Mouse (Mus musculus) left cerebral cortex, postnatal 4 days (tissue): ENCODE data around the gene Prph. TPM values are rescaled to one million over a fixed set of nuclear protein-coding genes. Genes with fewer than 3 reads are reported as not detected.
A peak's percentile ranks its signal among the peaks of the same experiment; 100 is the strongest.
"Not testable (repeated sequence)": the region's sequence is repeated elsewhere in the genome, so short reads cannot be mapped to it uniquely, and the experiment has no call there.

Source experiments
- DNase-seq: peaks from one replicate; pipeline ENCODE4 v3.0.0-alpha.2; 2022
- intact Hi-C: fragments of 180-260 bp; cut with DNase I; formaldehyde crosslinking; loops from one replicate; pipeline ENCODE4 v1.15.1; 2025
- total RNA-seq, 2 experiments: library from RNA; stranded (reverse); gene quantifications; 2 replicates each; pipeline ENCODE4 v1.2.3; 2021

Gene Prph
- total RNA-seq, 2 experiments from 2014 or later: 4.0 to 5.2 TPM

- intact Hi-C loops: no loop called here
- DNase-seq: no peak
Observed at GRCm38 (mm10) chr15:99065557-99066165, 10.7 kb downstream of the Prph start.

GRCm38 (mm10) chr15:99071988-99072387, 17.0 kb downstream of the Prph start:
- intact Hi-C loops: no loop called here
- DNase-seq: no peak

GRCm38 (mm10) chr15:99074019-99074599, 19.1 kb downstream of the Prph start, which contains the start of gene Troap:
Gene Troap (plus strand): TSS chr15:99074575.
- intact Hi-C loops: no loop called here
- DNase-seq: no peak

- DNase-seq: peak; percentile 98
- intact Hi-C loops: no loop called here
Observed at GRCm38 (mm10) chr15:99074600-99075333, 19.8 kb downstream of the Prph start.

- DNase-seq, intact Hi-C loops: not testable (repeated sequence)
Observed at GRCm38 (mm10) chr15:99076011-99076410, 21.0 kb downstream of the Prph start.

GRCm38 (mm10) chr15:99078181-99078910, 23.4 kb downstream of the Prph start:
- DNase-seq: no peak
- intact Hi-C loops: no loop called here

- no peak for DNase-seq
- intact Hi-C loops: no loop called here
Observed at GRCm38 (mm10) chr15:99079804-99080203, 24.8 kb downstream of the Prph start.

- intact Hi-C loops: no loop called here
- DNase-seq: no peak
Observed at GRCm38 (mm10) chr15:99082322-99082721, 27.3 kb downstream of the Prph start.

GRCm38 (mm10) chr15:99082840-99083239, 27.9 kb downstream of the Prph start:
- intact Hi-C loops: no loop called here
- DNase-seq: no peak

GRCm38 (mm10) chr15:99083258-99083657, 28.3 kb downstream of the Prph start:
- intact Hi-C loops: no loop called here
- peak; percentile 48 for DNase-seq

GRCm38 (mm10) chr15:99083867-99084557, 29.0 kb downstream of the Prph start:
- no peak for DNase-seq
- intact Hi-C loops: no loop called here

- no peak for DNase-seq
- intact Hi-C loops: no loop called here
Observed at GRCm38 (mm10) chr15:99084618-99085017, 29.6 kb downstream of the Prph start.

GRCm38 (mm10) chr15:99085997-99086396, 31.0 kb downstream of the Prph start:
- intact Hi-C loops: no loop called here

GRCm38 (mm10) chr15:99087253-99088075, 32.5 kb downstream of the Prph start, which contains the start of gene C1ql4:
Gene C1ql4 (minus strand): TSS chr15:99087817.
- intact Hi-C loops: no loop called here
- DNase-seq: no peak

More at GRCm38 (mm10) chr15:99085997-99086396, 31.0 kb downstream of the Prph start:
- no peak for DNase-seq

GRCm38 (mm10) chr15:99088292-99088691, 33.3 kb downstream of the Prph start:
- DNase-seq: peak; percentile 81
- intact Hi-C loops: no loop called here

- intact Hi-C loops: no loop called here
- no peak for DNase-seq
Observed at GRCm38 (mm10) chr15:99089069-99089468, 34.1 kb downstream of the Prph start.

- no peak for DNase-seq
- intact Hi-C loops: no loop called here
Observed at GRCm38 (mm10) chr15:99092870-99093269, 37.9 kb downstream of the Prph start, which contains the start of gene Dnajc22. Gene Dnajc22 (plus strand): TSS chr15:99093170.

- intact Hi-C loops: no loop called here
- DNase-seq: peak; percentile 49
Observed at GRCm38 (mm10) chr15:99093291-99094258, 38.6 kb downstream of the Prph start.
